Mouse (Mus musculus): Measurements from ENCODE around the gene Akr1b10. TPM values are rescaled to one million over a fixed set of nuclear protein-coding genes. Genes with fewer than 3 reads are reported as not detected.
"Not testable (repeated sequence)": the region's sequence is repeated elsewhere in the genome, so short reads cannot be mapped to it uniquely, and the experiment has no call there.

The Akr1b10 gene
- polyA plus RNA-seq, 1 experiment from 2014 or later: 15.5 TPM

- 59% methylated on average over 9 of the region's 9 CpGs for WGBS
- Histone ChIP-seq H3K9me3 (ENCODE audit: low read length) (no peaks in the 10 kb centered on the region), H3K36me3 (ENCODE audit: insufficient read depth, low read length) (no peaks in the 10 kb centered on the region), H3K9ac (replicated peaks; ENCODE audit: low read depth) (no peak overlapping the region), H3K4me2 (replicated peaks; ENCODE audit: low read depth, low read length) (no peak overlapping the region), H3K27me3 (replicated peaks; ENCODE audit: insufficient read depth, low read length) (no peaks in the 10 kb centered on the region), H3K4me1 (ENCODE audit: insufficient read depth, low read depth, low read length) (no peaks in the 10 kb centered on the region), H3K27ac (ENCODE audit: low read length) (no peak overlapping the region), H3K4me3 (ENCODE audit: low read depth, low read length) (no peak overlapping the region)
- no peak for ATAC-seq
- DNase-seq (ENCODE audit: low spot score): no peak
- TF ChIP-seq EP300 (IDR thresholded peaks at IDR 0.05): no peak
- TF ChIP-seq CTCF (IDR thresholded peaks at IDR 0.05): no peak
Measured at GRCm38 (mm10) chr6:34367998-34368397, 16.0 kb upstream of the Akr1b10 start.

- Histone ChIP-seq H3K9me3 (ENCODE audit: low read length) (no peaks in the 10 kb centered on the region), H3K9ac (replicated peaks; ENCODE audit: low read depth) (no peak overlapping the region), H3K4me1 (ENCODE audit: insufficient read depth, low read depth, low read length) (no peaks in the 10 kb centered on the region), H3K4me2 (replicated peaks; ENCODE audit: low read depth, low read length) (no peak overlapping the region), H3K27me3 (replicated peaks; ENCODE audit: insufficient read depth, low read length) (no peaks in the 10 kb centered on the region), H3K36me3 (ENCODE audit: insufficient read depth, low read length) (no peaks in the 10 kb centered on the region), H3K4me3 (ENCODE audit: low read depth, low read length) (no peak overlapping the region), H3K27ac (ENCODE audit: low read length) (no peak overlapping the region)
- 74% methylated on average over 8 of the region's 8 CpGs for WGBS
- no peak for ATAC-seq
- DNase-seq (ENCODE audit: low spot score): no peak
- TF ChIP-seq EP300 (IDR thresholded peaks at IDR 0.05) (no peak), CTCF (IDR thresholded peaks at IDR 0.05) (no peak)
Measured at GRCm38 (mm10) chr6:34370081-34370480, 13.9 kb upstream of the Akr1b10 start.

GRCm38 (mm10) chr6:34371700-34372351, 12.2 kb upstream of the Akr1b10 start:
- Histone ChIP-seq H3K9ac (replicated peaks; ENCODE audit: low read depth) (no peak overlapping the region), H3K4me2 (replicated peaks; ENCODE audit: low read depth, low read length) (0 out of 2 replicates have a peak overlapping the region, but pooled peaks have one; percentile 1), H3K9me3 (ENCODE audit: low read length) (no peaks in the 10 kb centered on the region), H3K4me1 (ENCODE audit: insufficient read depth, low read depth, low read length) (no peaks in the 10 kb centered on the region), H3K27me3 (replicated peaks; ENCODE audit: insufficient read depth, low read length) (no peaks in the 10 kb centered on the region), H3K27ac (ENCODE audit: low read length) (no peak overlapping the region), H3K36me3 (ENCODE audit: insufficient read depth, low read length) (no peaks in the 10 kb centered on the region), H3K4me3 (ENCODE audit: low read depth, low read length) (no peak overlapping the region)
- DNase-seq (ENCODE audit: low spot score): peak; percentile 72
- no peak for TF ChIP-seq EP300 (IDR thresholded peaks at IDR 0.05)
- TF ChIP-seq CTCF (IDR thresholded peaks at IDR 0.05): peak; percentile 83
- peak; percentile 61 for ATAC-seq
- 22% methylated on average over 18 of the region's 18 CpGs for WGBS

GRCm38 (mm10) chr6:34373841-34374240, 10.2 kb upstream of the Akr1b10 start:
- H3K36me3 ChIP-seq (ENCODE audit: insufficient read depth, low read length): no peaks in the 10 kb centered on the region

GRCm38 (mm10) chr6:34375888-34376287, 8.1 kb upstream of the Akr1b10 start:
- DNase-seq (ENCODE audit: low spot score); H3K36me3 ChIP-seq (ENCODE audit: insufficient read depth, low read length); H3K27me3 ChIP-seq (replicated peaks; ENCODE audit: insufficient read depth, low read length); H3K4me1 ChIP-seq (ENCODE audit: insufficient read depth, low read depth, low read length); H3K9ac ChIP-seq (replicated peaks; ENCODE audit: low read depth); H3K4me2 ChIP-seq (replicated peaks; ENCODE audit: low read depth, low read length); H3K9me3 ChIP-seq (ENCODE audit: low read length); H3K27ac ChIP-seq (ENCODE audit: low read length); ATAC-seq; H3K4me3 ChIP-seq (ENCODE audit: low read depth, low read length): not testable (repeated sequence)
- WGBS: 67% methylated on average over 5 of the region's 5 CpGs

More at GRCm38 (mm10) chr6:34373841-34374240, 10.2 kb upstream of the Akr1b10 start:
- H3K4me1 ChIP-seq (ENCODE audit: insufficient read depth, low read depth, low read length): no peaks in the 10 kb centered on the region
- H3K9ac ChIP-seq (replicated peaks; ENCODE audit: low read depth): no peak overlapping the region
- no peak overlapping the region for H3K27ac ChIP-seq (ENCODE audit: low read length)
- H3K9me3 ChIP-seq (ENCODE audit: low read length): no peaks in the 10 kb centered on the region
- no peak for TF ChIP-seq CTCF (IDR thresholded peaks at IDR 0.05)
- TF ChIP-seq EP300 (IDR thresholded peaks at IDR 0.05): no peak
- H3K27me3 ChIP-seq (replicated peaks; ENCODE audit: insufficient read depth, low read length): no peaks in the 10 kb centered on the region
- 66% methylated on average over 7 of the region's 7 CpGs for WGBS
- no peak for ATAC-seq
- no peak overlapping the region for H3K4me3 ChIP-seq (ENCODE audit: low read depth, low read length)
- H3K4me2 ChIP-seq (replicated peaks; ENCODE audit: low read depth, low read length): no peak overlapping the region
- DNase-seq (ENCODE audit: low spot score): no peak

GRCm38 (mm10) chr6:34383401-34383800, 617 bp upstream of the Akr1b10 start:
- no peak for TF ChIP-seq EP300 (IDR thresholded peaks at IDR 0.05)
- TF ChIP-seq CTCF (IDR thresholded peaks at IDR 0.05): no peak
- no peaks in the 10 kb centered on the region for H3K4me1 ChIP-seq (ENCODE audit: insufficient read depth, low read depth, low read length)
- DNase-seq (ENCODE audit: low spot score) (no peak), ATAC-seq (no peak)
- H3K36me3 ChIP-seq (ENCODE audit: insufficient read depth, low read length): no peaks in the 10 kb centered on the region
- H3K27me3 ChIP-seq (replicated peaks; ENCODE audit: insufficient read depth, low read length): no peaks in the 10 kb centered on the region
- no peak overlapping the region for H3K4me3 ChIP-seq (ENCODE audit: low read depth, low read length)
- 48% methylated on average over 8 of the region's 8 CpGs for WGBS
- H3K27ac ChIP-seq (ENCODE audit: low read length): no peak overlapping the region
- H3K4me2 ChIP-seq (replicated peaks; ENCODE audit: low read depth, low read length): no peak overlapping the region
- no peak overlapping the region for H3K9ac ChIP-seq (replicated peaks; ENCODE audit: low read depth)
- H3K9me3 ChIP-seq (ENCODE audit: low read length): no peaks in the 10 kb centered on the region
